Mouse (Mus musculus) T-helper 1 cell (primary cell): ENCODE data around the gene Matk.

Experiments used
- in situ Hi-C: fragments of 300-600 bp; cut with MboI, MseI; formaldehyde crosslinking; loops from one replicate; pipeline ENCODE4 v1.15.1; 2025; ENCODE audit warnings: high pct_unique_total_duplicates

Gene Matk

DNA sequence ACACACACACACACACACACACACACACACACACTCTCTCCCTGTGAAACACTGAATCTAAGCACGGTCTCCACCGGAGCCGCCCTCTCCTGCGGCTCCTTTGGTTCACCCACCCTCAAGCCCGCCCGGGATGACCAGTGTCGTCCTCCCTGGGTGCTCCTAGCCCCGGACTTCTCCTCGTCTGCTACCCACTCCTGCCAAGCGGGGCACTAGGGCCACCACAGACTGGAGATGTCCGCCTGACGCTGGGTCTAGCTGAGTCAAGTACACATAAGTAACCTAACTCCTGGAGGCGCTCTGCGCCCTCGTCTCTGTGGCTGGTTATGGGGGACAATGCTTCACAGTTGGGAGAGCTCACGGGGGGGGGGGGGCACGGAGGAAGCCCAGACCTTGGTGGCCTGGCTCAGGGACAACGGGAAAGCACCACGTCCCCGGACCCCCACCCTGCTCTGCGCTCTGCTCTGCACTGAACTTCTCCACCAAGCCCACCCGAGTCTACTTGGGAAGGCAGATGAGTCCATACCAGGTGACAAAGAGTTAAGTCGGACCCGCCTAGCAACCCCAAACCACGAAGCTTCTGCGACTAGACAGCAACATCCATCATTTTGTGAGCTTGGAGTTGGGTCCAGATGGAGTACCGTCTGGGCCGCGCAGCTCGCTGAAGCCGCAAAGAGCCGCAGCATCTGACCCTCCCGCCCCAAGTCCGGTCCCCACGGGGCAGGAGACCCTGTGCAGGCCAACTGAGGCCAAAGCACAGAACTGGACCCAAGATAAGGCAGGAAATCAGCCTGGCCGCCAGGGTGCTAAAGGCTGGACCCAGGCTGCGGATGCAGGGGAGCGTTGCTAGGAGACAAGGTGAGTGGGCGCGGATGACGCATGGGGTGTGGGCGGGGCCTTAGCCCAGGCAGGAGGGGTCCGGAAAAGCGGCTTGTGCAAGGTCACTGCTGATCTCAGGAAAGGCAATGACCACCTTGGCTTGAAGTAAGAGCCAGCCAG, at the start of gene Matk:
Gene Matk (plus strand): TSS at position 512 of the 996 bp plus-strand sequence.
- in situ Hi-C loops = no loop called here

DNA sequence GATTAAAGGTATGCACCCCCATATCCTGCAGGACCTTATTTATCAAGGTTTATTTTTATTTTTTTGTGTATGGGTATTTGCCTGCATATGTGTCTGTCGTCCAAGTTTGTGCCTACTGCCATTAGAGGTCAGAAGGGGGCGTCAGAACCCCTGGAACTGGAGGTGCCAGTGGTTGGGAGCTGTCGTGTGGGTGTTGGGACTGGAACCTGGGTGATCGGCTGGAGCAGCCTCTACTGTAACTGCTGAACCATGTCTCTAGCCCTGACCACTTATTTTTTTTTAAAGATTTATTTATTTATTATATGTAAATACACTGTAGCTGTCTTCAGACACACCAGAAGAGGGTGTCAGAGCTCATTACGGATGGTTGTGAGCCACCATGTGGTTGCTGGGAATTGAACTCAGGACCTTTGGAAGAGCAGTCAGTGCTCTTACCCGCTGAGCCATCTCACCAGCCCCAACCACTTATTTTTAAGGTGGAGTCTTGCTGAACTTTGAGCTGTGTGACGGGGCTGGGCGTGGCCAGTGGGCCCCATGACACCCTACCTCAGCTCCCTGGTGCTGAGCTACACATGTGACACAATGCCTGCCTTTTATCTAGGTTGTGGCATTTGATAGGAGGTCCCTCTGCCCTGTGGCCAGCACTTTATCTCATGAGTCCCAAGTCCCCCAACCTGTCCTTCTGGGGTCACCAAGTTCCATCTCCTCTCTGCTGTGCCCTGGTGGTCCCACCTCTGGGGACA, 49.6 kb upstream of the Matk start:
- in situ Hi-C loops = loop anchor here (25.0 kb wide), 1 partner anchor 2009 kb away; no protein-coding TSS in a partner anchor

DNA sequence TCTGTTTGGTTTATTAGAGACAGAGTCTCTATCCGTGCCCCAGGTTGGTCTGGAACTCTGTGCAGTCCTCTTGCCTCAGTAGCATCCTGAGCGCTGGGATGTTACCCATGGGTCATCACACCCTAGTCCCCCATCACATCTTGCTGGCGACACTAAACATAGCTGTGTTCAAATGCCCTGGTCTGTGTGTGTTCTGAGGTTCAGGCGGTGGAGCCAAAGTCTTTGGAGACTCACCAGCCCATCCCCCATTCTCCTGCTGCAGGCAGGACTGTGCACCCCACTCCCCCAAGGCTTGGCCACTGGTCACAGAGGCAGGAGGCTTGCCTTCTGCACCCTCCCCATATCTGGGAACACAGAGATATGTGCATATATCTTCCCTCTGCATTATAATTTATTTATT, 48.6 kb upstream of the Matk start:
- in situ Hi-C loops = loop anchor here (25.0 kb wide), 1 partner anchor 2008 kb away; no protein-coding TSS in a partner anchor

DNA sequence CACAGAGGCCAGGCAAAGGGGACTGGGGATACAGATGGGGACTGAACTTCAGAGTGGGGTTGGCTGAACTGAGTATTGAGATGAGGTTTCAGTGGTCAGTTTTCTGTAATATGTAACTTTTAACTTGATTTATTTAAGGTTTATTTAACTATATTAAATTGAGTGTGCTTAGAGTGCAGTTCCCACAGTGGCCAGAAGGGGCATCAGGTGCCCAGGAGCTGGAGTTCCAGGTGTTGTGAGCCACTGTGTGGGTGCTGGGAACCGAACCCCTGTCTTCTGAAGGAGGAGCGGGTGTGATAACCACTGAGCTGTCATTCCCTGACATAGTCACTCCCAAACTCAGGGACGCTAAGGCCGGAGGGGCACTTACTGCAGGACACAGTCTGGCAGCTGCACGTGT, 42.6 kb upstream of the Matk start:
- in situ Hi-C loops = loop anchor here (25.0 kb wide), 1 partner anchor 2002 kb away; no protein-coding TSS in a partner anchor

DNA sequence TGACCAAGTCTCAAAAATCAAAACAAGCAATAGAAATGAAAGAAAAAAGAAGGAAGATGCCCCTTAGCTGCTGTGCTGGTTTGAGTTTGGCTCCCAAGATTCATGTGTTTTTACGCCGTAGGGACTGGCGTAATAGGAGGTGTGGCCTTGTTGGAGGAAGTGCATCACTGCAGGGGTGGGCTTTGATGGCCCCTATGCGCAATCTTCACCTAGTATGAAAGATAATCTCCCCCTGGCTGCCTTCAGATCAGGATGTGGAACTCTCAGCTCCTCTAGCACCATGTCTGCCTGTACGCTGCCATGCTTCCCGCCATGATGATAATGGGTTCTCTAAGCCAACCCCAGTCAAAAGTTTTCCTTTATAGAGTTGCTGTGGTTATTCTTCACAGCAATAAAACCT, 36.5 kb upstream of the Matk start:
- in situ Hi-C loops = loop anchor here (25.0 kb wide), 1 partner anchor 1996 kb away; no protein-coding TSS in a partner anchor

DNA sequence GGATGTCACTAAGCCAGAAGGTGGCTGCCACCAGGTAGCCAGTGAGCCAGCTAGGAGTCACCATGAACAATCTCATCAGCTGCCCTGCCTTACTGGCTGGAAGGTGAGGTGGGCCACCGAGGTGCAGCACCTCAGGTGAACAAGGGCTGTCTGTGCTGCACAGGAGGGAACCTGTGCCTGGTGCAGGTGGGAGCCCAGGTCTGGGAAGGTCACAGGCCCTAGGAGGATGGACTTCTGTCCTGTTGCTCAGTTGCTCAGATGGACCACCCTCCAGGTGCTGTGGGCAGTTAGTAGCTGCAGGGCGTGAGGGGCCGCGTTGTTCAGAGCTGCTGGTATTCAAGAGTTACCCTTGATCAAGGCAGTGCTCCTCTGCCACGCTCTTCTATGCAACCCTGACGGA, 35.9 kb upstream of the Matk start:
- in situ Hi-C loops = loop anchor here (25.0 kb wide), 1 partner anchor 1995 kb away; no protein-coding TSS in a partner anchor

DNA sequence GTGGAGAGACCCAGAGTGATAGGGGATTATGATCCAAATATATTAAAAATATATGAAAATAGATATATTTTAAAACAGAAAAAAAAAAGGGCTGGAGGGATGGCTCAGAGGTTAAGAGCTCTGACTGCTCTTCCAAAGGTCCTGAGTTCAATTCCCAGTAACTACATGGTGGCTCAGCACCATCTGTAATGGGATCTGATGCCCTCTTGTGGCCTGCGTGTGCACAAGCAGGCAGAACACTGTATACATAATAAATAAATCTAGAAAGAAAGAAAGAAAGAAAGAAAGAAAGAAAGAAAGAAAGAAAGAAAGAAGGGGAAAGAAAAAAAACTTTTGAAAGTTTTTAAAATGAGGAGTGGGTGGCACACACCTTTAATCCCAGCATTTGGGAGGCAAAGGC, 35.5 kb upstream of the Matk start:
- in situ Hi-C loops = loop anchor here (25.0 kb wide), 1 partner anchor 1995 kb away; no protein-coding TSS in a partner anchor

DNA sequence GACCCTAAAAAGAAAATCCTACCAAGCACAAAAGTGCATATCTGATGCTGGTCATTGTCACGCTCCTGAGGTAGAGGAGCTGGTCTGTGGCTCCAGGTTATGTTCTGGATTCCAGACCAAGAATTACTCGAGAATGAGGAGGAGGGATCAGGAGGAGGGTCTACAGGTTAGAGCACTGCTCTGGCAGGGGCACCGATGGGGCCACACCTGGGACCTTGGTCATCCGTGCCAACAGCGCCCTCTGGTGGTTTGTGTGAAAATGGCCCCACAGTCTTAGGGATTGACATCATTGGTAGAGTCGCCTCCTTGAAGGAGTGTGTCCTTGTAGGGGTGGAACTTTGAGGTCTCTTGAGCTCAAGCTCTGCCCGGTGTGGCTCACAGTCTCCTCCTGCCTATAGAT, 34.8 kb upstream of the Matk start:
- in situ Hi-C loops = loop anchor here (25.0 kb wide), 1 partner anchor 1994 kb away; no protein-coding TSS in a partner anchor

DNA sequence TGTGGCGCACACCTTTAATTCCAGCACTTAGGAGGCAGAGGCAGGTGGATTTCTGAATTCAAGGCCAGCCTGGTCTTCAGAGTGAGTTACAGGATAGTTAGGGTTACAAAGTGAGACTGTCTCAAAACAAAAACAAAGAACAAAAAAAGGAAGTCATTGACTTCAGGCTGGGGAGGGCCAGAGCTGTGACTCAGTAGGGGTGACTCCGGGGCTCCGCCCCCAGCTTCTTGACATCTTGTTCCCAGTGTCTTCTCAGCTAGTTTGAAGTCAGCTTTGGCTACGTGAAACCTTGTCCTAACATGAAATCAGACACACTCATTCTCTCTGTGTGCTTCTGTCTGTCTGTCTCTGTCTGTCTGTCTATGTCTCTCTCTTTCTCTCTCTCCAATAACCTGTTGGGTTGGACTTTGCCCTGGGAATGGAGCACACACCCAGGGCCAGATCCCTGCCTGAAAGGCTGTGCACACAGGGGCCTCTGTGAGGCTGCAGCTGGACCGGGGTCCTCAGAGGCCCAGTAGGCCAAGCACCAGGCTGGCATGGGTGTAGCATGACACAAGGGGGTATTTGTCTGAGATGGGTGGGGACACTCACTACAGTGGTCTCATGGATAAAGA, 31.2 kb upstream of the Matk start:
- in situ Hi-C loops = loop anchor here (25.0 kb wide), 1 partner anchor 1991 kb away; no protein-coding TSS in a partner anchor

DNA sequence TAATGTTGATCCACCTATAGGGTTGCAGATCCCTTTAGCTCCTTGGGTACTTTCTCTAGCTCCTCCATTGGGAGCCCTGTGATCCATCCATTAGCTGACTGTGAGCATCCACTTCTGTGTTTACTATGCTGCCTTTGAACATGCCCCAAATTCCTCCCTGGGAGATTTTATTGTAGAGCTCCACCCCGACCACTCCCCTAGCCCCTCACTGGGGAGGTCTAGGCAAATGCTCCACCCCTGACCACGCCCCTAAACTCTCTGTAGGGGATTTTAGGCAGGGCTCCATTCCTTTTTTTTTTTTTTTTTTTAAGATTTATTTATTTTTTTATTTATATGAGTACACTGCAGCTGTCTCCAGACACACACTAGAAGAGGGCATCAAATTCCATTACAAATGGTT, 29.0 kb upstream of the Matk start:
- in situ Hi-C loops = loop anchor here (25.0 kb wide), 1 partner anchor 1989 kb away; no protein-coding TSS in a partner anchor

DNA sequence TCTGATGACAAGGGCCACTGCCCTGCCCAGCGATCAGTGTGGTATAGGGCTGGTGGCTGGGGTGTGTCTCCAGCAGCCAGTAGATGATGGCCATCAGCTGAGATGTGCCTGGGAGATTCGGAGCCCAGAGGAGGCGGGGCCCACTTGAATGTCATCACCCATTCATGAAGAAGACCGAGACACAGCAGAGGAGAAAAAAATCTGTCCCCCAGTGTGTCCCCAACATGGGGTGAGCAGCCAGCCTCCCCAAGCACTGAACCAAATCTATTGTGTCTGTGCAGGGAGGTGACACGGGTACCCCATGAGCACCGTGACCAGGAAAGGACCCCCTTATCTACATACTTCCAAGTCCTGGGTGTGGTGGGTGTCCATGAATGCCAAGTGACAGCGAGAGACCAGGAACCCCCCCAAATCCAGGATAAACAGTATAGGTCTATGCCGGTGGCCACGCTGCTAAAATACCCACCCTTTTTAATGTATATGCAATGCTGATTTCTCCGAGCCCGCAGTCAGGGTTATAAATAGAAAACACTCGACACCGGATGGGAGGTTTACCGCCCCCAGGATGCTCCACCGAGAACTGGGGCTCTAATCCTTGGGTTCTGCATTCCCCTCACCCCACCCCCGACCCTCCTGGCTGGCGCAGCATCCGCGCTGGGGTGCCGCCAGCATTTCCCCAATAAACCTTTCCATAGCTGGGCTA, 22.8 kb upstream of the Matk start:
- in situ Hi-C loops = loop anchor here (25.0 kb wide), 1 partner anchor 1407 kb away; the partner anchor contains the start of gene Tdg

DNA sequence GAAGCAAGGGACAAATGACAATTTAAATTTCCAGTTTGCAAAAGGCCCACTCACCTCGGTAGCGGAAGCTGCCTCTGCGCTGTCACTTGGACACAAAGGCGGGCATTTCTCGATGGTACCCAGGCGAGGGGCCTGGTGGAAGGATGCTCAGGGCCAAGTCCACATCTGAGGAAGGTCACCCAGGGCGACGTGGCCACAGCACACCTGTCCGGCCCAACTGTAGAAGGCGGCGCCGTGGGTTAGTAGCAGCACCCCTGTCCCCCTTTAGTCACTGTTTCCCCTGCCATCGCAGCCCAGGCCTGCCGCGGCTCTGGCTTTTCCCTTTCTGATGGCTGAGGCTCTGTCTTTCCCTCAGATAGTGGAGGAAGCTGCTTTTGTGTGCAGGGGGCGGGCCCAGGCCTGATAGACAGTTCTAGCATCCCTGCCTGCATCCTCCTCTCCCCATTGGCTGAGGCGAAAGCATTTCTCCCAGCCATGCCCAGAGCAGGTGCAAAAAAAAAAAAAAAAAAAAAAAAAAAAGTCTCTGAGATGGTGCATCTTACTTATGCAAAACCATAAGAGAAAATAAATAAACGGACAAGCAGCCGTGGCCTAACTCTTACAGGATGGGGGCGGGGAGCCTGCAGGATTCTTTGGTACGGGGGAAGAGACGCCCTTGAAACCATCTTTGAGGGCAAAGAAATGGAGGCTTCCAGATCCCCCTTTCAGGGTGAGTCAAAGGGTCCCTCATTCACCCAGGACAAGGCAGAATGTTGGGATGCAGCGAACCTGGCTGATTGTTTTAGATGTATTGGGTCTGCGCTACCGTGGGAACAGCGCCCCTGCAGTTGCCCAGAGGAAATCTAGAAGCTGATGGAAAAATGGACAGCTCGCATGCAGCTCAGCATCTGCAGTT, 22.1 kb upstream of the Matk start, which contains the start of gene Atcay:
Gene Atcay (minus strand): TSS at position 396 of the 895 bp plus-strand sequence.
- in situ Hi-C loops = loop anchor here (25.0 kb wide), 1 partner anchor 1407 kb away; the partner anchor contains the start of gene Tdg

DNA sequence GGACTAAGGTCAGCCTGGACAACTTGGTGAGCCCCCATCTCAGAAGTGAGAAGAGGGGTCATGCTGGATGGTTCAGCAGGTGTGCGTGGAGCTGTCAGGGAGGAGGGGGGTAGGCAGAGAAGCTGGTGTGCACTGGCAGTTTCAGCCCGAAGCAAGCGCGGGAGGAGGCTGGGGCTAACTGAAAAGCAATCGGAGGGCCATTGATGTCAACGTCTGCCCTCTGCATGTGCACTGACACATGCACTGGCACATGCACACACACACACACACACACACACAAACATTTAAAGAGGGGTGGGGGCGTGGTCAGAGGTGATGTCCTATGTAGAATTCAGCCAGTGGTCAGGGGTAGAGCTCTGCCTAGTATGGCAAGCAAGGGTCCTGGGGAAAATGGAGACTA, 21.3 kb upstream of the Matk start:
- in situ Hi-C loops = loop anchor here (25.0 kb wide), 1 partner anchor 1406 kb away; the partner anchor contains the start of gene Tdg

DNA sequence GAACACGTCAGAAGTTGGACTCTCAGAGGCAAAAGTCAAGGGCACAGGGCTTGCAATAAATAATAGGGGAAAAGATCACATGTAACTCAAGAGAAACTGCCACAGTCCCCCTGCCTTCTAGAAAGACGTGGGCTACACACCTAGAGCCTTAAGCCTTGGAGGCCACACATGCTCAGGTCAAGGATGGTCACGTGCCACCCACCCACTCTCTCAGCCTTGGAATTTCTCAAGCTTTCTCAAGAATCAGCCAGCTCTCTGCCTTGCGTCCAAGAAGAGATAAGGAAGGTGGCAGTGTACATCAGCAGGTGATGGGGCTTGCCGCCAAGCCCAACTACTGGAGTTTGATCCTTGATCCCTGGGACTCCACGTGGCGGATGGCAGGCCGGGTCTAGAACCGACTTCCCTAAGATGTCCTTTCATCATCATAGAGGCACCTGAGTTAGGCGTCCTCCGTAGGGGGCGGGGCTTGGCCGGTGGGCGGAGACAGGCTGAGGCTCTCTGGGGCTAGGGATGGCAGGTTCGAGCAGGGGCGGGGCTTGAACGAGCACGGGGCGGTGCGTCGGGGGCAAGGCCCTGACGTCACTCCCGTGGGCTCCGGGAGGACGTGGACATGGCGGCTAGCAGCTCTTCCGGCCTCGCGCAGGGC, 20.0 kb upstream of the Matk start, which contains the start of gene Zfr2:
Gene Zfr2 (plus strand): TSS at position 576 of the 646 bp plus-strand sequence.
- in situ Hi-C loops = loop anchor here (25.0 kb wide), 1 partner anchor 1405 kb away; the partner anchor contains the start of gene Tdg

DNA sequence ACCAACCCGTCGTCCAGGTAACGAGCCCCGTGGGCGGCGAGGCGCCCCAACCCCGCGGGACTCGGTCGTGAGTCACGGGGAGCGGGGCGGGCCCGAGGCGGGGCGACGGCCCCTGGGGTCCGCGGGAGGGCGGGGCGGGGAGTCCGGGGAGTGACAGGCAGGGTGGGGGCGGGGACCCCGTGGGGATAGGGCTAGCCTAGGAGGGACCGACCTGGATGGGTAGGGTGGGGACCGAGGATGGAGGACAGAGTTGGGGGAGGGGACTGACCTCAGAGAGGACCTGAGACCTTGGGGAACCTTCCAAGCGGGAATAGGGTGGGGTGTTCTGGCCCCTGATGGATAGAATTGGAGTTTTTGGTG, 19.5 kb upstream of the Matk start:
- in situ Hi-C loops = loop anchor here (25.0 kb wide), 1 partner anchor 1404 kb away; the partner anchor contains the start of gene Tdg

DNA sequence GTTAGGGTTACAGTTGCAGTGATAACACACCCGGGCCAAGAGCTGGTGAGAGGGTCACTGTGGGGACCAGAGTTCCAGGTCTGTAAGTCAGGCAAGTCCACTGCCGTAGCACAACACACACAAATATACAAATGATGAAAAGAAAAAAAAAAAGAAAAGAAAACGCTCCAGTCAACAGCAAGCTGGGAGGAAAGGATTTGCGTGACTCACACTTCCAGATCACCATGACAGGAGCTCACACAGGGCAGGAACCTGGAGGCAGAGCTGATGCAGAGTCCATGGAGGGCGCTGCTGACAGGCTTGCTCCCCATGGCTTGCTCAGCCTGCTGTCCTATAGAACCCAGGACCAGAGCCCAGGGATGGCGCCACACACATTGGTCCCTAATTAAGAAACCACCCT, 18.5 kb upstream of the Matk start:
- in situ Hi-C loops = loop anchor here (25.0 kb wide), 1 partner anchor 1403 kb away; the partner anchor contains the start of gene Tdg

DNA sequence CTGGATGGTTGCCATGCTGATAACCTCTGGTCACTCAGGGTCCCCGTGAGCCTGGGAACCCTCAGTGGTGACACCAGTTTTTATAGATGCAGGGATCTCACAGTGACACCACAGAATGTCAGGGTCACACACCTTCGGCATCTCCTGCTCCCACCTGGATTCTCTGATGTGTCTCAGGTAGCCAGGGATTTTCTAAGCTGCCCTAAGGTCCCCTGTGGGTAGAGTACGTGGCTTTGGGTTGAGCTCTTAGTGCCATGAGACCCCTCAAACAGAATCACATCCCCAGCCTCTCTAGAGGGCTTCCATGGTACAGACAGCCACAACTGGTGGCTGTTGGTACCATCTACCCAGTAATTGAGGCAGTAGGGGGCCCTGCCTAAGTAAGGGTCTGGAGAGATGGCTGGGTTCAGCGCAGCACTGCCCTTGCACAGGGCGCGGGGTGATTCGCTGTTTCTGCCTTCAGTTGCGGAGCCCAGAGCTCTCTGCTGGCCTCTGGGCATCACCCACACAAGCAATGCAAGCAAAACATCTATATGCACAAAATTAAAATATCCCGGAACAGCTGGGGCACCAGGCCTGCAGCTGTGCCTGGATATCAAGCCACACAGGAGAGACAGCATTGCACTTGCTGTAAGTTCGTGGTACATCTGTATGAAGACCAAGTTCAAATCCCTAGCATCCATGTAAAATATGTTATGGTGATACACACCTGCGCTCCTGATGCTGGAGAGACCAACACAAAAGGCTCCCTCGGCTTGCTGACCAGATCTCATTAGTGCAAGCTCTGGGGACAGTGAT, 16.1 kb upstream of the Matk start:
- in situ Hi-C loops = loop anchor here (5.0 to 25.0 kb wide), 2 partner anchors 39 to 1401 kb away; partner anchors contain the start of gene Tdg

DNA sequence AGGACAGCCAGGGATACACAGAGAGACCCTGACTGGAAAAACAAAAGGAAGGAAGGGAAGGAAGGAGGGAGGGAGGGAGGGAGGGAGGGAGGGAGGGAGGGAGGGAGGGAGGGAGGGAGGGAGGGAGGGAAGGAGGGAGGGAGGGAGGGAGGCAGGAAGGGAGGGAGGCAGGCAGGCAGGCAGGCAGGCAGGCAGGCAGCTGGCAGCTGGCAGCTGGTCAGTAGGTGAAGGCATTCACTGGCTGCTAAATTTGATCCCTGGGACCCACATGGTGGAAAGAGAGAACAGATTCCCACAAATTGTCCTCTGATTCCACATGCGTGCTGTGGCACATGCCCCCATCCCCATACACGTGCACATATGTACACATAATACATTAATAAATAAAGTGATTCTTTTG, 14.1 kb upstream of the Matk start:
- in situ Hi-C loops = loop anchor here (5.0 to 25.0 kb wide), 2 partner anchors 41 to 1399 kb away; partner anchors contain the start of gene Tdg
